Mouse (Mus musculus): Measurements from ENCODE around the gene Slc39a11. TPM values are rescaled to one million over a fixed set of nuclear protein-coding genes. Genes with fewer than 3 reads are reported as not detected.

The Slc39a11 gene
- polyA plus RNA-seq, 1 experiment, result 16.9 TPM

DNA sequence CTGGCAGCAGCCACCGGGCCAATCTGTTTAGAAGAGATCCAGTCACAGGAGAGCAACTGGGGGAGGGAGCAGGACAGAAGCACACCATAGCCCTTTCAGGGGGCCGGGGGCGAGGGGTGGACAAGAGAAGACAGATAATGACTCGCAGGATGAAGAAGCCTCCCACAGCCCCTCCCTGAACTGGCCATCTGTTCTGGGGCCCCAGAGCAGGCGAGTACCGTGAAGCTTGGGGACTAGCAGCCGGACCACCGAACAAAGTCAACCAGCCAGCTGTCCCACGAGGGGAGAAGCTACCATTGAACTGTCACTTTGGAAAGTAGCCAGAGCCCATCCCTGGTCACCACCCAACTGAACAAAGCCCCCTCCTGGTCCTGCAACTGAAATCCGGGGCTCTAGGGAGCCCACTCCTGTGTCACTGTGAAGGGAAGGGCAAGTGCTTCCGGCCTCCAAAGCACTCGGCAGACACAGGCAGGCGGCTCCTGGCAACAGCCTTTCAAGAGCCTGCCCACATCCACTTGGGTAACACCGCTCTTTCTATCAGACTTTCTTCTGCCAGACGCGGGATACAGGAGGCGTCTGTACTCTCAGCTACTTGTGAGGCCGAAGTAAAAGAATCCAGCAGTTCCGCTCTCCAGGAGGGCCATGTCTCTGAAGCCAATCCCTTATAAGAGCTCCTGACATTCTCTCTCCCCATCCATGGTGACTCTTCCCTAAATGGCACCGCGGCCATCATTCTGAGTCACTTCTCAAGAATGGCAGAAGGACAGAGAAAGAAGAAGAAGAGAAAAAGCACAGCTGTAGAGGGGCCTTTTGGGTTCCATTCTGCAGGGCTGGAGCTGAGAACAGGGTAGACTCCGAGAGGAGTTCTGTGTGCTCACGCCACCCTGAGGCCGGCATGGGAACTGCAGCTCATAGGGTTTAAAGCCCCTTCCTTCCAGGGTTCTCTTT is 37.9 kb downstream of the Slc39a11 start:
- Histone ChIP-seq H3K4me1 (ENCODE audit: control insufficient read depth, insufficient read depth, low read length) (peaks cover 6% of the 10 kb centered on the region), H3K4me3 (replicated peaks; ENCODE audit: extremely low read depth, low read depth, low read length) (no peak overlapping the region)
- TF ChIP-seq CTCF (IDR thresholded peaks at IDR 0.05; ENCODE audit: insufficient read depth, low read length) (peak; percentile 83), POLR2A (IDR thresholded peaks at IDR 0.05; ENCODE audit: borderline replicate concordance, extremely low read depth, low read depth, low read length) (no peak)
- 20% methylated on average over 24 of the region's 24 CpGs for WGBS
- DNase-seq, result peak; percentile 36

DNA sequence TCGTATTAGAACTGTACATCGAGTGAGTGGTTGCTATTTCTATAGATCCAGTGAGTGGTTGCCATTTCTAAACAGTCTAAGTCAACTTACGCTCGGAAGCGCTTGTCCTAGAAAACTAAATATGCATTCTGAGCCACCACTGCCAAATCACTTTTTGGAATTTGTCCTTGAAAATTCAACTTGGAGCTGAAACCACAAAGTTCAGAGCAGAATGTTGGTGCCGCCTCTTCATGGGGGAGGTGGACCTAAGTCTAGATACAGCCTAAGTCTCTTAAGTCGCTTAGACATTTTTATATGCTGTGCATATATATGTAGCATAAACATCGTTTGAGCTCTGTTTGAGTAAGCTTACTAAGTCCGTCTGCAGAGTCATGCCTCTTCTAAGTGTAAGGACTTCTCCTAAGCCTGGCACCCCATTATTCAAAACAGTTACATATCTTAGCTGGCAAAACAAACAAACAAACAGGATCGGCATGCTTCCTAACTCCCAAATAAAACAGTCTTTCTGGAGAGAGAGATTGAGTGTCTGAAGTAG is 38.7 kb downstream of the Slc39a11 start:
- no peak overlapping the region for H3K4me3 ChIP-seq (replicated peaks; ENCODE audit: extremely low read depth, low read depth, low read length)
- 62% methylated on average over 10 of the region's 10 CpGs for WGBS
- TF ChIP-seq CTCF (IDR thresholded peaks at IDR 0.05; ENCODE audit: insufficient read depth, low read length) (no peak), POLR2A (IDR thresholded peaks at IDR 0.05; ENCODE audit: borderline replicate concordance, extremely low read depth, low read depth, low read length) (no peak)
- no peak for DNase-seq
- H3K4me1 ChIP-seq (ENCODE audit: control insufficient read depth, insufficient read depth, low read length), result peaks cover 6% of the 10 kb centered on the region

DNA sequence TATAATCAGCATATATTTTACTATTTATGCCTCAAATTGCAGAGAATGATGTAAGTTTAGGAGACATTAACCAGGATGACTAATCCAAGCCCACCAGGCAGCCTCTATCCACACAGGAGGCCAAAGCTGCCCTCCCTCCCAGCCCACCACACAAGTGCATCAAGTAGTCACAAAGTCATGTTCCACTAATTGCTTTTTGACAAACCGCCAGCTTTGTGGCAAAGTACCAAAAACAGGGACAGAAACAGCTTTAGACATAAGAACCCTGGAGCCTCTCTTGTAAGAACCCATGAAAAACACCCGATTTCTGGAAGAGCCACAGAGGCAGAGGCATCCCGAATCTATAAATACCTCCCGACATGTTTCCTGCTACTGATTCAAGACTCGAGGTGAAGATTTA is 39.6 kb downstream of the Slc39a11 start:
- H3K4me3 ChIP-seq (replicated peaks; ENCODE audit: extremely low read depth, low read depth, low read length), result no peak overlapping the region
- WGBS, result 26% methylated on average over 5 of the region's 5 CpGs
- no peak for TF ChIP-seq CTCF (IDR thresholded peaks at IDR 0.05; ENCODE audit: insufficient read depth, low read length)
- no peak for TF ChIP-seq POLR2A (IDR thresholded peaks at IDR 0.05; ENCODE audit: borderline replicate concordance, extremely low read depth, low read depth, low read length)
- DNase-seq, result peak; percentile 8
- peaks cover 6% of the 10 kb centered on the region for H3K4me1 ChIP-seq (ENCODE audit: control insufficient read depth, insufficient read depth, low read length)

DNA sequence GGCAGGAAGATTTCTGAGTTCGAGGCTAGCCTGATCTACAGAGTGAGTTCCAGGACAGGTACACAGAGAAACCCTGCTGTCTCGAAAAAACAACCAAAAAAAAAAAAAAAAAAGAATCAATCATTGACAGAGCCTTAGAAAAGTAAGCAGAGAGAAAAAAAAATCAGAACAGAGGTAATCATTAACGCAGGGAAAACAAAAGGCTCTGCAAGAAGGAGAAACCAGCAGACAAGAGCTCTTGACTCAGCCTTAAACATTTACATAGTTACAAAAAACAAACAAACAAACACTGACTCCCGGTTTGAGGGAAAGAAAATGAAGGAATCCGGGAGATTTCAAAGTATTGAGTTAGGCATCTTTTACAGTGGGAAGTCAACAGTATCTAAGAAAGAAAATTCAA is 40.3 kb downstream of the Slc39a11 start:
- Histone ChIP-seq H3K4me1 (ENCODE audit: control insufficient read depth, insufficient read depth, low read length) (peaks cover 6% of the 10 kb centered on the region), H3K4me3 (replicated peaks; ENCODE audit: extremely low read depth, low read depth, low read length) (no peak overlapping the region)
- no peak for DNase-seq
- TF ChIP-seq CTCF (IDR thresholded peaks at IDR 0.05; ENCODE audit: insufficient read depth, low read length) (no peak), POLR2A (IDR thresholded peaks at IDR 0.05; ENCODE audit: borderline replicate concordance, extremely low read depth, low read depth, low read length) (no peak)
- 70% methylated on average over 5 of the region's 5 CpGs for WGBS

DNA sequence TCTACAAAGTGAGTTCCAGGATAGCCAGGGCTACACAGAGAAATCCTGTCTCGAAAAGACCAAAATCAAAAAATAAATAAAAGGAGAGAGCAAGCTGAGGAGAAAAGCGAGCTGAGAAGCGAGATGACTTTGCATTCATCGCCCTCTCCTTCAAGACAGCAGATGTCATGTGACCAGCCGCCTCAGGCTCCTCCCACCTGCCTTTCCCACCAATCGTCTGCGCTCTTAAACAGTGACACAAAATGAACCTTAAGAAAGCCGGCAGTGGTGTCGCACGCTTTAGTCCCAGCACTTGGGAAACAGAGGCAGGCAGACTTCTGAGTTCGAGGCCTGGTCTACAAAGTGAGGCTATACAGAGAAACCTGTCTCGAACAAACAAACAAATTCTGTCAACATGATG is 42.3 kb downstream of the Slc39a11 start:
- no peak for DNase-seq
- H3K4me3 ChIP-seq (replicated peaks; ENCODE audit: extremely low read depth, low read depth, low read length), result no peak overlapping the region
- 96% methylated on average over 12 of the region's 12 CpGs for WGBS
- TF ChIP-seq CTCF (IDR thresholded peaks at IDR 0.05; ENCODE audit: insufficient read depth, low read length), result no peak
- no peak for TF ChIP-seq POLR2A (IDR thresholded peaks at IDR 0.05; ENCODE audit: borderline replicate concordance, extremely low read depth, low read depth, low read length)
- H3K4me1 ChIP-seq (ENCODE audit: control insufficient read depth, insufficient read depth, low read length), result peaks cover 6% of the 10 kb centered on the region

DNA sequence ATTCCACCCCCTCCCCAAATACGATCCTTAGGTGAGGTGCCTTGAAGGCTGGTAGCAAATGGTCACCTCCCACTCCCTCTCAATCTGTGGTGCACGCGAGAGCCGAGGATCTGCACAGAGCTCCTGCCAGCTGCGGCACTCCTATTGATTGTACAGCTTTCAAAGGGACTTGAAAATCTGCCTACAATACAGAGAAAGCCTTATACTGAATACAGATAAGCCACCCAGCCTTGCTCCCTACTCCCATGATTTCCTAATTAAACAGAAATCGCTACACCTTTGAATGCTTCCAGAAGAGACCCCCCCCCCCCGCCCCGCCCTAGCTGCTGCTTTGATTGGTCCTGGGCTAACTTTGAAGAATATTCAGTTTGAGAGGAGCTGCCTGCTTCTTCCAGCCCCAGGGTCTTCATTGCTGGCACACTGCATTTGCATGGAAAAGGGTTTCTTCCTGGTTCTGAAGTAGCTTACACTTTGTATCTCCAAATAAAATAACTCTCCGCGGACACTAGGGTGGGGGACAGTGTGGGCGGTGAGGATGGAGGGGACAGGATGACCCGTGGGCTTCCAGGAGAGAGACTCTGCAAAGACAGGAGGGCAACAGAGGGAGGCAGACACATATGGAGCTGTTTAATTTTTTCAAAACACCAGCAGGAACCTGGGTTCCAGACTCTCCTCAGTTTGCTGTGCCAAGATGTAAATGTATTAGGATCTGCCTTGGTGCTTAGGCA is 48.1 kb downstream of the Slc39a11 start:
- WGBS, result 67% methylated on average over 12 of the region's 12 CpGs

DNA sequence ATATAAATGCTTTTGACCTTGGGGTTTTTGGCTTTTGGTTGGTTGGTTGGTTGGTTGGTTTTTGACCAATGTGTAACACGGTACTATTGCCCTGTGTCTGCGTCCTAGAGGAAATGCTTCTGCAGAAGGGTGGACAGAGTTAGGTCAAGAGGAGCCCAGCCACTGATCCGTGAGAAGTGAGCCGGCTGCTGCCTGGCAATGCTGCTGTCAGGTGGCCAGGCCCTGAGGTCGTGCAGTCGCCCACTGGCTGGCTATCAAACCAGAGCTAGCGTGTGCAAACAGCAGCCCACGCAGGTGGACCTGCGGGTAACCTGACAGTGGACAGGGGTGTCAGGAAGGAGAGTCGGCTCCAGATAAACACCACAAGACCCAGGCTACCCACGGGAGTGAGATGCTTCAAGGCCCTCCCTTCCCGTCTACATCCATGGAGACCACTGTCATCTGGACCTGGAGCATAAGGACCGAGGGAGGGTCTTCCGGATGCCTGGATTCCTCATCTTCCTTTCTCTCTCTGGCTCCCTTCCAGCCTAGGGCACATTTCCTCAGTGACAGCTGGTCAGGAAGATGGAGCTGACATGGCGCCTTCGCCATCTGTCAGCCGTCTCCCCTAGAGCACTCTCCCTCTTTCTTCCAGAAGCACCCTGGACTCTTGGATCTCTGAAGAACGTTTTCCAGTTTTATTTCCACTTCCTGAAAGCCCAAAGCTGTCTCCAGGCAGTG is 49.2 kb downstream of the Slc39a11 start:
- 75% methylated on average over 18 of the region's 18 CpGs for WGBS
- H3K4me1 ChIP-seq (ENCODE audit: control insufficient read depth, insufficient read depth, low read length), result no peaks in the 10 kb centered on the region
- TF ChIP-seq POLR2A (IDR thresholded peaks at IDR 0.05; ENCODE audit: borderline replicate concordance, extremely low read depth, low read depth, low read length) (no peak), CTCF (IDR thresholded peaks at IDR 0.05; ENCODE audit: insufficient read depth, low read length) (no peak)
- DNase-seq, result no peak
- H3K4me3 ChIP-seq (replicated peaks; ENCODE audit: extremely low read depth, low read depth, low read length), result no peak overlapping the region

More for the DNA sequence above, 48.1 kb downstream of the Slc39a11 start:
- Histone ChIP-seq H3K4me1 (ENCODE audit: control insufficient read depth, insufficient read depth, low read length) (no peaks in the 10 kb centered on the region), H3K4me3 (replicated peaks; ENCODE audit: extremely low read depth, low read depth, low read length) (no peak overlapping the region)
- no peak for DNase-seq
- TF ChIP-seq POLR2A (IDR thresholded peaks at IDR 0.05; ENCODE audit: borderline replicate concordance, extremely low read depth, low read depth, low read length) (no peak), CTCF (IDR thresholded peaks at IDR 0.05; ENCODE audit: insufficient read depth, low read length) (no peak)

DNA sequence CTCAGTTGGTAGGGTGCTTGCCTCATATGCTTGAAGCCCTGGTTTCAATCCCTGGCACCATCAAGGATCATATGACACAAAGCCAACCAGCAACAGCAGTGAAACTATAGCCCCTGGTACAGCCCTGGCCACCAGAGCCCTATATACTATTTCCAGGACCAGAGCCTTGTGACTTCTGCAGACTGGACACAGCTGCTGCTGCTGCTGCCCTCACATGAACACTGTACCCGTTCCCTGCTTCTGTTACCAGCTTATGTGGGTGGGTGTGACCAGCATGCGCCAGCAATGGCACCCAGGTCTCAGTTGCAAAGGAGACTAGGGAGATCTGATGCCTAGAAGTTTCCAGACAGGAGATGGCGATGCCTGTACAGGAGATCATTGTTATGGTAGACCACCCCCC is 52.2 kb downstream of the Slc39a11 start:
- H3K4me3 ChIP-seq (replicated peaks; ENCODE audit: extremely low read depth, low read depth, low read length), result no peak overlapping the region
- no peaks in the 10 kb centered on the region for H3K4me1 ChIP-seq (ENCODE audit: control insufficient read depth, insufficient read depth, low read length)
- TF ChIP-seq POLR2A (IDR thresholded peaks at IDR 0.05; ENCODE audit: borderline replicate concordance, extremely low read depth, low read depth, low read length), result no peak
- TF ChIP-seq CTCF (IDR thresholded peaks at IDR 0.05; ENCODE audit: insufficient read depth, low read length), result no peak
- 94% methylated on average over 3 of the region's 3 CpGs for WGBS
- no peak for DNase-seq

DNA sequence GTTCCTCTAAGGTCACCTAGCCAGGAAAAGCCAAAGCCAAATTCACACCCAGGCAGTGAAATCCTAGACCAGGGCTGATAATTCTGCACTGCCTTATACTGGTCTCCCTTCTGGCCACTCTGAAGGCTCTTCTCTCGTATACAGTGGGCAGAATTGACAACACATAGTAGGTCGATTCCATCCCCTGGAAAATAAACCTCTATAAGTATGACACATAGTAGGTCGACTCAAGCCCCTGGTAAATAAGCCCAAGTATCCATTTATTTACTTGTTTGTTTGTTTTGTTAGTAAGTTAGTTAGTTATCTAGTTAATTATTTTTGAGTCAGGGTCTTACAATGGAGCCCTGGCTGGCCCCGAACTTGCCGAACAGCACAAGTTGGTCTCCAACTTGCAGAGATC is 54.7 kb downstream of the Slc39a11 start:
- DNase-seq, result no peak
- TF ChIP-seq POLR2A (IDR thresholded peaks at IDR 0.05; ENCODE audit: borderline replicate concordance, extremely low read depth, low read depth, low read length) (no peak), CTCF (IDR thresholded peaks at IDR 0.05; ENCODE audit: insufficient read depth, low read length) (no peak)
- 82% methylated on average over 5 of the region's 5 CpGs for WGBS
- H3K4me1 ChIP-seq (ENCODE audit: control insufficient read depth, insufficient read depth, low read length), result no peaks in the 10 kb centered on the region
- no peak overlapping the region for H3K4me3 ChIP-seq (replicated peaks; ENCODE audit: extremely low read depth, low read depth, low read length)
